Mouse (Mus musculus): ENCODE data around the gene Ncdn.

GRCm38 (mm10) chr4:126752608-126753141 is 563 bp downstream of the Ncdn start:
- no peak for TF ChIP-seq POLR2A (IDR thresholded peaks at IDR 0.05; ENCODE audit: control insufficient read depth in 1 of 2, insufficient read depth in 1 of 2, low read depth in 1 of 2, low read length in 2 of 2, poor library complexity in 1 of 2)
- no peak for TF ChIP-seq MAZ (IDR thresholded peaks at IDR 0.05; ENCODE audit: low read depth, low read length)
- TF ChIP-seq TBP (IDR thresholded peaks at IDR 0.05; ENCODE audit: low read depth, low read length), result no peak
- no peak for TF ChIP-seq TAL1 (IDR thresholded peaks at IDR 0.05; ENCODE audit: low read length)
- no peak for TF ChIP-seq USF1 (IDR thresholded peaks at IDR 0.05; ENCODE audit: low read depth, low read length)
- TF ChIP-seq EP300 (IDR thresholded peaks at IDR 0.05; ENCODE audit: low read depth in 1 of 2, low read length in 2 of 2), result no peak
- TF ChIP-seq CTCF (IDR thresholded peaks at IDR 0.05 in 2 of 3, conservative IDR thresholded peaks at IDR 0.05 in 1 of 3; ENCODE audit: control insufficient read depth in 1 of 3, insufficient read depth in 1 of 3, low read depth in 2 of 3, low read length in 3 of 3, poor library complexity in 1 of 3, severe bottlenecking in 1 of 3), result no peak
- no peak for TF ChIP-seq E2F4 (IDR thresholded peaks at IDR 0.05; ENCODE audit: borderline replicate concordance, low read depth, low read length)
- TF ChIP-seq ETS1 (IDR thresholded peaks at IDR 0.05; ENCODE audit: low read depth, low read length), result no peak
- TF ChIP-seq GATA1 (IDR thresholded peaks at IDR 0.05; ENCODE audit: low read depth, low read length), result no peak
- no peak for TF ChIP-seq ZNF384 (IDR thresholded peaks at IDR 0.05; ENCODE audit: low read depth, low read length)
- TF ChIP-seq JUND (IDR thresholded peaks at IDR 0.05; ENCODE audit: low read depth, low read length), result no peak

Data from MEL (cell line).